In the genomic region with DNA sequence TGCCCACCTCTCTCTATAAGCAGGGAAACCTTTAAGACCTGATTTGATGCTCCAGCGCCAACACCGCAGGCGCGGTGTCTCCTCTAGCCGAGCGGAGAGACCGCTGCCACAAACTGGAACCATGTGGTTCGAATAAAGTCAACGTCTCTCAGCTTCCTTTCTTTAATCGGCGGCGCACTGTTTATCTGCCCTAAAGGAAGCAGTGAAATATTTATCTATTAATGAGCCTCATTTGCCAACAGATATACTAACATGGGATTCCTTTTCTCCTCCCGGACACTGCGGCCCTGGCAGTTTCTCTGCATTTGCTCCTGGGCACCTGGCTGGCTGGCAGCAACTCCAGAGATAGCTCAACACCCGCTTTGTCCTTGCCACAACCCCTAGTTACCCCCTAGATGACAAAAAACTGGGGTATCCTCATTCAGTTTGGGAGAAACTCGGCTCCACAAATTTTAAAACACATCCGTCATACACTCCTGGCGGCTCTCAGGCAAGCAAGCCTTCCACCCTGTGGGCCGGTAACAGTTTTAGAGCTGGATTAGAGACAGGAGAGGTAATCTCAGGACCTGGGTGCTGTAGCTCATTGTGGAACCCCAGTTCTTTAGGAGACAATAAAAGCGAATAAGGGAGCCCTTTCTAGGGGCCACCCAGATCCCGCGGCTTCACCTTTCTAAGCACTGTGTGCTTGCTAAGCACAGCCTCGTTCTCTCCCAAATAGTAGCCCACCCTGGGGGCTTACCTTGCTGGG, we compare ENCODE assay signal across 10 mouse cellular contexts. TPM values are rescaled to one million over a fixed set of nuclear protein-coding genes. Genes with fewer than 3 reads are reported as not detected.
A peak's percentile ranks its signal among the peaks of the same experiment; 100 is the strongest.
DNase-seq lines count a peak whose midpoint lies in the region; ATAC-seq lines count a peak whose summit lies in the region.
"Had no signal": no experiment of that assay in that cellular context is flagged by ENCODE, and none has a peak within 500 bp of the region (broad histone marks: within the 10 kb centered on the region; RNA-seq: fewer than 3 reads in every experiment).

No protein-coding gene starts in this region.

- H3K9ac ChIP-seq in heart, embryonic 11.5 days (ENCODE audit: low read depth, low read length), result no peak overlapping the region
- no peak overlapping the region for H3K9ac ChIP-seq in ES-E14 (ENCODE audit: insufficient read depth, low read depth, low read length, poor library complexity, severe bottlenecking)
- peak overlapping the region; percentile 43 for H3K9ac ChIP-seq in intestine, embryonic 14.5 days (ENCODE audit: low read length)
- H3K9ac ChIP-seq in liver, embryonic 13.5 days, result no peak overlapping the region

- no peaks in the 10 kb centered on the region for H3K9me3 ChIP-seq in heart, embryonic 11.5 days (replicated peaks; ENCODE audit: control insufficient read depth, low read length)
- no peaks in the 10 kb centered on the region for H3K9me3 ChIP-seq in ES-E14 (ENCODE audit: control insufficient read depth, insufficient read depth, low read depth, low read length)
- H3K9me3 ChIP-seq in intestine, embryonic 14.5 days (ENCODE audit: control insufficient read depth, low read length), result no peaks in the 10 kb centered on the region
- no peaks in the 10 kb centered on the region for H3K9me3 ChIP-seq in liver, embryonic 13.5 days (replicated peaks)

- no peak overlapping the region for H3K4me2 ChIP-seq in heart, embryonic 11.5 days
- H3K4me2 ChIP-seq in intestine, embryonic 14.5 days (ENCODE audit: low read length), result peak overlapping the region; percentile 64
- H3K4me2 ChIP-seq in liver, embryonic 13.5 days, result peak overlapping the region; percentile 46

- no peak for DNase-seq in heart, postnatal 4 days
- DNase-seq in ES-E14 (ENCODE audit: low read depth, low spot score), result no peak
- DNase-seq in intestine, embryonic 14.5 days (ENCODE audit: low spot score), result no peak
- DNase-seq in liver, embryonic 13.5 days, result no peak
- DNase-seq in MN1 (ENCODE audit: low spot score), result no peak
- DNase-seq in gastrocnemius, postnatal 4 days (ENCODE audit: low spot score in 2 of 2), result no peak
- DNase-seq: spleen, adult 18-20 months had no signal

- H3K4me1 ChIP-seq in heart, embryonic 11.5 days (ENCODE audit: control insufficient read depth, insufficient read depth, low read length), result peaks cover 4% of the 10 kb centered on the region
- H3K4me1 ChIP-seq in ES-E14 (ENCODE audit: control insufficient read depth in 2 of 2, insufficient read depth in 2 of 2, low read length in 2 of 2, poor library complexity in 1 of 2), result peaks cover 0 to 8% of the 10 kb centered on the region in 2 experiments; a peak in 1 of 4 replicates
- peaks cover 27% of the 10 kb centered on the region; the same call in 1 of the 2 replicates for H3K4me1 ChIP-seq in intestine, embryonic 14.5 days (replicated peaks; ENCODE audit: control insufficient read depth, insufficient read depth, low read length)
- peaks cover 15% of the 10 kb centered on the region for H3K4me1 ChIP-seq in liver, embryonic 13.5 days (replicated peaks)

- H3K36me3 ChIP-seq in heart, embryonic 11.5 days (ENCODE audit: control insufficient read depth, insufficient read depth, low read length), result no peaks in the 10 kb centered on the region
- no peaks in the 10 kb centered on the region for H3K36me3 ChIP-seq in ES-E14 (ENCODE audit: control insufficient read depth, insufficient read depth, low read length, poor library complexity, severe bottlenecking)
- no peaks in the 10 kb centered on the region for H3K36me3 ChIP-seq in intestine, embryonic 14.5 days (ENCODE audit: control insufficient read depth, insufficient read depth, low read length)
- no peaks in the 10 kb centered on the region for H3K36me3 ChIP-seq in liver, embryonic 13.5 days

- 5% methylated on average over 23 of the region's 23 CpGs for WGBS in heart, embryonic 11.5 days (ENCODE audit: insufficient replicate concordance)
- 17% methylated on average over 23 of the region's 23 CpGs for WGBS in intestine, embryonic 14.5 days
- 11% methylated on average over 23 of the region's 23 CpGs for WGBS in liver, embryonic 13.5 days (ENCODE audit: insufficient replicate concordance)

- H3K27me3 ChIP-seq in heart, embryonic 11.5 days (ENCODE audit: control insufficient read depth, insufficient read depth, low read length), result peaks cover 100% of the 10 kb centered on the region
- H3K27me3 ChIP-seq in intestine, embryonic 14.5 days (replicated peaks; ENCODE audit: control insufficient read depth, insufficient read depth, low read length), result peaks cover 94% of the 10 kb centered on the region
- peaks cover 100% of the 10 kb centered on the region for H3K27me3 ChIP-seq in liver, embryonic 13.5 days

- in situ Hi-C loops in ES-E14 (cut with MboI; ENCODE audit: low sequenced_read_pairs in 2 of 2, unreplicated experiment in 2 of 2), result loop anchor here (5.0 to 25.0 kb wide), 2 partner anchors 606 to 1046 kb away; no protein-coding TSS in a partner anchor

- peak overlapping the region; percentile 27; the same call in 1 of the 2 replicates for H3K4me3 ChIP-seq in heart, embryonic 11.5 days (ENCODE audit: low read depth, low read length)
- H3K4me3 ChIP-seq in ES-E14 (ENCODE audit: insufficient read depth in 1 of 2, low read depth in 1 of 2, low read length in 2 of 2, poor library complexity in 1 of 2, severe bottlenecking in 1 of 2), result peak overlapping the region; percentile 49 to 51; a peak in 3 of 4 replicates
- H3K4me3 ChIP-seq in intestine, embryonic 14.5 days (ENCODE audit: low read depth, low read length), result peak overlapping the region; percentile 50
- peak overlapping the region; percentile 37; the same call in 1 of the 2 replicates for H3K4me3 ChIP-seq in liver, embryonic 13.5 days (replicated peaks)

- H3K27ac ChIP-seq in heart, embryonic 11.5 days (ENCODE audit: low read depth, low read length), result no peak overlapping the region
- no peak overlapping the region for H3K27ac ChIP-seq in ES-E14 (ENCODE audit: insufficient read depth, low read depth, low read length, poor library complexity, severe bottlenecking)
- peak overlapping the region; percentile 52 for H3K27ac ChIP-seq in intestine, embryonic 14.5 days (ENCODE audit: low read depth)
- H3K27ac ChIP-seq in liver, embryonic 13.5 days, result no peak overlapping the region

- ATAC-seq in heart, embryonic 11.5 days (replicated peaks; ENCODE audit: insufficient number of reproducible peaks, low FRiP score, low TSS enrichment), result no peak
- ATAC-seq in intestine, embryonic 14.5 days (replicated peaks; ENCODE audit: low FRiP score, low TSS enrichment, low read depth), result no peak
- no peak for ATAC-seq in liver, embryonic 13.5 days (ENCODE audit: low read depth)
- ATAC-seq in granulocyte monocyte progenitor cell, adult 5-6 weeks (replicated peaks; ENCODE audit: poor library complexity, severe bottlenecking), result no peak

RNA-seq across cellular contexts. Expression of a gene that starts 3.6 kb away (rescaled TPM):
- polyA plus RNA-seq in heart, embryonic 11.5 days (2014; fragmentation: Nextera tagmentation; extraction: Ambion mirVana), result 0.49 TPM in 2 replicates
- under 1 TPM in 1 of 2 experiments, not detected in 1; 0.20 TPM for total RNA-seq in heart, postnatal 4 days (2021)
- total RNA-seq in ES-E14 (2012; rRNA removed), result 0.42 and 0.89 TPM in 2 replicates
- polyA plus RNA-seq in intestine, embryonic 14.5 days (2014; fragmentation: Nextera tagmentation; extraction: Ambion mirVana), result 9.2 and 10.1 TPM in 2 replicates
- 0.52 and 0.59 TPM in 2 replicates for polyA plus RNA-seq in liver, embryonic 13.5 days (2015; fragmentation: Nextera tagmentation; extraction: Ambion mirVana)
- total RNA-seq in granulocyte monocyte progenitor cell, adult 5-6 weeks (2014; fragmentation: Nextera tagmentation), result 18.3 and 20.5 TPM in 2 replicates
- 6.4 and 10.8 TPM in 2 replicates for total RNA-seq in granulocyte monocyte progenitor cell, adult 5-6 weeks (2017)
- 10 to 100 TPM; 11.2 to 12.5 TPM for total RNA-seq in gastrocnemius, postnatal 4 days (2021)
- total RNA-seq: layer of hippocampus, postnatal 10 days had no signal

RNA-seq across cellular contexts. Expression of a gene that starts 4.9 kb away (rescaled TPM):
- not detected in 2 replicates for polyA plus RNA-seq in heart, embryonic 11.5 days (2014; fragmentation: Nextera tagmentation; extraction: Ambion mirVana)
- not detected for total RNA-seq in heart, postnatal 4 days (2021)
- total RNA-seq in ES-E14 (2012; rRNA removed), result 0.31 TPM in 1 of 2 replicates, not detected in the other
- polyA plus RNA-seq in intestine, embryonic 14.5 days (2014; fragmentation: Nextera tagmentation; extraction: Ambion mirVana), result not detected in 2 replicates
- not detected in 2 replicates for polyA plus RNA-seq in liver, embryonic 13.5 days (2015; fragmentation: Nextera tagmentation; extraction: Ambion mirVana)
- total RNA-seq in granulocyte monocyte progenitor cell, adult 5-6 weeks (2014; fragmentation: Nextera tagmentation), result not detected in 2 replicates
- not detected in 2 replicates for total RNA-seq in granulocyte monocyte progenitor cell, adult 5-6 weeks (2017)
- total RNA-seq in gastrocnemius, postnatal 4 days (2021), result under 1 TPM in 1 of 2 experiments, not detected in 1; 0.73 TPM
- total RNA-seq: layer of hippocampus, postnatal 10 days had no signal

RNA-seq across cellular contexts. Expression of a gene that starts 4.9 kb away (rescaled TPM):
- polyA plus RNA-seq in heart, embryonic 11.5 days (2014; fragmentation: Nextera tagmentation; extraction: Ambion mirVana), result 1.5 and 2.2 TPM in 2 replicates
- total RNA-seq in heart, postnatal 4 days (2021), result 1 to 10 TPM; 1.4 TPM
- 0.27 TPM in 1 of 2 replicates, not detected in the other for total RNA-seq in ES-E14 (2012; rRNA removed)
- 9.2 and 9.7 TPM in 2 replicates for polyA plus RNA-seq in intestine, embryonic 14.5 days (2014; fragmentation: Nextera tagmentation; extraction: Ambion mirVana)
- 0.24 and 0.43 TPM in 2 replicates for polyA plus RNA-seq in liver, embryonic 13.5 days (2015; fragmentation: Nextera tagmentation; extraction: Ambion mirVana)
- total RNA-seq in granulocyte monocyte progenitor cell, adult 5-6 weeks (2014; fragmentation: Nextera tagmentation), result 1.7 and 3.1 TPM in 2 replicates
- total RNA-seq in granulocyte monocyte progenitor cell, adult 5-6 weeks (2017), result 0.34 TPM in 1 of 2 replicates, not detected in the other
- total RNA-seq in gastrocnemius, postnatal 4 days (2021), result 1 to 10 TPM; 3.2 to 4.1 TPM
- total RNA-seq: layer of hippocampus, postnatal 10 days had no signal

RNA-seq across cellular contexts. Expression of a gene that starts 9.5 kb away (rescaled TPM):
- polyA plus RNA-seq in heart, embryonic 11.5 days (2014; fragmentation: Nextera tagmentation; extraction: Ambion mirVana), result not detected in 2 replicates
- not detected for total RNA-seq in heart, postnatal 4 days (2021)
- not detected in 2 replicates for total RNA-seq in ES-E14 (2012; rRNA removed)
- polyA plus RNA-seq in intestine, embryonic 14.5 days (2014; fragmentation: Nextera tagmentation; extraction: Ambion mirVana), result 2.5 and 3.9 TPM in 2 replicates
- not detected in 2 replicates for polyA plus RNA-seq in liver, embryonic 13.5 days (2015; fragmentation: Nextera tagmentation; extraction: Ambion mirVana)
- total RNA-seq in granulocyte monocyte progenitor cell, adult 5-6 weeks (2014; fragmentation: Nextera tagmentation), result 1.3 TPM in 1 of 2 replicates, not detected in the other
- 0.41 TPM in 1 of 2 replicates, not detected in the other for total RNA-seq in granulocyte monocyte progenitor cell, adult 5-6 weeks (2017)
- total RNA-seq in gastrocnemius, postnatal 4 days (2021), result 1 to 10 TPM; 3.0 to 3.5 TPM
- total RNA-seq: layer of hippocampus, postnatal 10 days had no signal

RNA-seq across cellular contexts. Expression of a gene that starts 12.8 kb away (rescaled TPM):
- 0.13 and 0.29 TPM in 2 replicates for polyA plus RNA-seq in heart, embryonic 11.5 days (2014; fragmentation: Nextera tagmentation; extraction: Ambion mirVana)
- not detected for total RNA-seq in heart, postnatal 4 days (2021)
- 0.26 and 1.4 TPM in 2 replicates for total RNA-seq in ES-E14 (2012; rRNA removed)
- 4.2 and 7.1 TPM in 2 replicates for polyA plus RNA-seq in intestine, embryonic 14.5 days (2014; fragmentation: Nextera tagmentation; extraction: Ambion mirVana)
- 0.44 and 0.89 TPM in 2 replicates for polyA plus RNA-seq in liver, embryonic 13.5 days (2015; fragmentation: Nextera tagmentation; extraction: Ambion mirVana)
- 8.9 and 14.7 TPM in 2 replicates for total RNA-seq in granulocyte monocyte progenitor cell, adult 5-6 weeks (2014; fragmentation: Nextera tagmentation)
- total RNA-seq in granulocyte monocyte progenitor cell, adult 5-6 weeks (2017), result 16.8 and 24.4 TPM in 2 replicates
- 10 to 100 TPM; 16.5 to 17.7 TPM for total RNA-seq in gastrocnemius, postnatal 4 days (2021)
- total RNA-seq: layer of hippocampus, postnatal 10 days had no signal
